Mouse (Mus musculus) heart, postnatal 4 days (tissue): ENCODE data around the gene Mrps5. TPM values are rescaled to one million over a fixed set of nuclear protein-coding genes. Genes with fewer than 3 reads are reported as not detected.
"Not testable (repeated sequence)": the region's sequence is repeated elsewhere in the genome, so short reads cannot be mapped to it uniquely, and the experiment has no call there.

ENCODE experiments used
- DNase-seq: peaks from one replicate; pipeline ENCODE4 v3.0.0; 2021
- total RNA-seq, 2 experiments: library from RNA; stranded (reverse); gene quantifications; 2 replicates each; pipeline ENCODE4 v1.2.3; 2021

Gene Mrps5
- 100 to 1,000 TPM; 128 to 134 TPM for total RNA-seq

- DNase-seq: peak; percentile 90
These were observed at the start of gene Mrps5, which contains the start of gene Zfp661 for GRCm38 (mm10) chr2:127586694-127587513. Gene Mrps5, plus strand, starts transcription at chr2:127587222. Gene Zfp661, minus strand, starts transcription at chr2:127587094.

GRCm38 (mm10) chr2:127537548-127537947 lies 49.5 kb upstream of the Mrps5 start:
- no peak for DNase-seq

GRCm38 (mm10) chr2:127539494-127539893 lies 47.5 kb upstream of the Mrps5 start:
- DNase-seq: peak; percentile 15

- DNase-seq: no peak
These were observed 45.8 kb upstream of the Mrps5 start, which contains the start of gene Prom2 for GRCm38 (mm10) chr2:127541185-127541584. Gene Prom2, minus strand, starts transcription at chr2:127541467.

- no peak for DNase-seq
These were observed 45.3 kb upstream of the Mrps5 start for GRCm38 (mm10) chr2:127541697-127542096.

GRCm38 (mm10) chr2:127548342-127549074 lies 38.5 kb upstream of the Mrps5 start:
- no peak for DNase-seq

GRCm38 (mm10) chr2:127549711-127550110 lies 37.3 kb upstream of the Mrps5 start:
- DNase-seq: no peak

- DNase-seq: no peak
These were observed 36.6 kb upstream of the Mrps5 start for GRCm38 (mm10) chr2:127550446-127550845.

- DNase-seq: no peak
These were observed 35.9 kb upstream of the Mrps5 start for GRCm38 (mm10) chr2:127551078-127551477.

GRCm38 (mm10) chr2:127559070-127559966 lies 27.7 kb upstream of the Mrps5 start:
- DNase-seq: peak; percentile 92

- DNase-seq: no peak
These were observed 13.7 kb upstream of the Mrps5 start for GRCm38 (mm10) chr2:127573322-127573721.

- DNase-seq: peak; percentile 92
These were observed 2.6 kb upstream of the Mrps5 start for GRCm38 (mm10) chr2:127584436-127584858.

- DNase-seq: no peak
These were observed 457 bp downstream of the Mrps5 start for GRCm38 (mm10) chr2:127587514-127587844.

GRCm38 (mm10) chr2:127588897-127589296 lies 1.9 kb downstream of the Mrps5 start:
- DNase-seq: no peak

GRCm38 (mm10) chr2:127590204-127590603 lies 3.2 kb downstream of the Mrps5 start:
- DNase-seq: no peak

- no peak for DNase-seq
These were observed 3.8 kb downstream of the Mrps5 start for GRCm38 (mm10) chr2:127590840-127591239.

- not testable (repeated sequence) for DNase-seq
These were observed 16.4 kb downstream of the Mrps5 start for GRCm38 (mm10) chr2:127603383-127603782.

GRCm38 (mm10) chr2:127605203-127605602 lies 18.2 kb downstream of the Mrps5 start:
- DNase-seq: no peak

GRCm38 (mm10) chr2:127608234-127608633 lies 21.2 kb downstream of the Mrps5 start:
- no peak for DNase-seq

- DNase-seq: no peak
These were observed 22.0 kb downstream of the Mrps5 start for GRCm38 (mm10) chr2:127608986-127609385.

GRCm38 (mm10) chr2:127611386-127611785 lies 24.4 kb downstream of the Mrps5 start:
- DNase-seq: no peak

- no peak for DNase-seq
These were observed 25.3 kb downstream of the Mrps5 start for GRCm38 (mm10) chr2:127612288-127612687.

GRCm38 (mm10) chr2:127619311-127619710 lies 32.3 kb downstream of the Mrps5 start:
- DNase-seq: no peak
